17 mouse cellular contexts compared by ENCODE assay signal in genomic region chr8:10292600-10292999, GRCm38 (mm10).
"Had no signal": no experiment of that assay in that cellular context is flagged by ENCODE, and none has a peak within 500 bp of the region (broad histone marks: within the 10 kb centered on the region; RNA-seq: fewer than 3 reads in every experiment).

No protein-coding gene starts in this region.

- DNase-seq: gastrocnemius, adult 2 months; gastrocnemius, postnatal 10 days; gastrocnemius, postnatal 25 days; heart, adult 2 months; heart, postnatal 14 days; heart, postnatal 4 days; kidney, adult 11 months; kidney, adult 2 months; kidney, adult 9 months; kidney, postnatal 14 days; kidney, postnatal 36 days; layer of hippocampus, adult 9-11 months; layer of hippocampus, postnatal 36 days; left cerebral cortex, postnatal 4 days had no signal

- ATAC-seq: hindbrain, postnatal 0 days; intestine, embryonic 16.5 days; liver, embryonic 12.5 days had no signal
